Mouse (Mus musculus): Measurements from ENCODE around the gene Kcns1. TPM values are rescaled to one million over a fixed set of nuclear protein-coding genes. Genes with fewer than 3 reads are reported as not detected.

Gene Kcns1
- total and polyA plus RNA-seq, 3 experiments, result 0.11 to 0.34 TPM; not detected in 1

DNA sequence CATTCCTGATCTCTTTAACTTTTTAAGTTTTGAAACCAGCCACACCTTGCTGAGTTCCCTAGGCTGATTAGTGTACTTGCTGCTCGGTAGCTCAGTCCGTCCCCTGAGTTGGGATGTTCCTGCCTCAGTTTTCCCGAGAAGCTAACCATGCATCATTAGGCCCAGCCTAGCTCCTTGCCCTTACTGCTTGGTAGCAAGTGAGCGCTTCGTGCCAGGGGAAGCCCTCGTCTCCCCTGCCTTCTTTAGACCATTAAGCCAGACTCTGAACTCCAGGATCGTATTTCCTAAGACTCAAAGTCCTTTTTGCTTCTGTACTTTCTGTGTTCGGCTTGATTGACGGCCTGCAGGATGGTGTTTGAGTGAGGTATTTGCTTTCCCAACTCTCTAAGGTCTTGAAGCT, 12.4 kb upstream of the Kcns1 start:
- H3K4me2 ChIP-seq (ENCODE audit: insufficient read depth, low read depth, poor library complexity, severe bottlenecking), result no peak overlapping the region
- H3K27ac ChIP-seq (ENCODE audit: insufficient read depth, low read depth), result no peak overlapping the region
- DNase-seq (ENCODE audit: extremely low read depth), result no peak
- no peaks in the 10 kb centered on the region for H3K27me3 ChIP-seq (replicated peaks)
- H3K9ac ChIP-seq (ENCODE audit: insufficient read depth, low read depth), result no peak overlapping the region
- H3K9me3 ChIP-seq (replicated peaks; ENCODE audit: low read length), result no peaks in the 10 kb centered on the region
- dilution Hi-C loops (cut with MboI; ENCODE audit: extremely low pct_ligation_motif_present, extremely low pct_unique_long_range_greater_than_20kb, low sequenced_read_pairs) (no loop called here), in situ Hi-C loops (cut with MboI; ENCODE audit: low pct_ligation_motif_present, low pct_unique_long_range_greater_than_20kb, low sequenced_read_pairs) (no loop called here)
- no peaks in the 10 kb centered on the region for H3K79me2 ChIP-seq (replicated peaks; ENCODE audit: control insufficient read depth, extremely low read depth, insufficient read depth, poor library complexity, severe bottlenecking)
- H3K4me1 ChIP-seq (ENCODE audit: control insufficient read depth in 1 of 2, insufficient read depth in 2 of 2), result peaks cover 6 to 26% of the 10 kb centered on the region in 2 experiments
- H3K36me3 ChIP-seq (replicated peaks in 1 of 2; ENCODE audit: control insufficient read depth in 1 of 2, insufficient read depth in 1 of 2, low read length in 1 of 2), result peaks cover 0 to 2% of the 10 kb centered on the region in 2 experiments
- H3K4me3 ChIP-seq (replicated peaks in 1 of 3; ENCODE audit: low read depth in 2 of 3, low read length in 2 of 3, poor library complexity in 1 of 3), result no peak overlapping the region
- TF ChIP-seq CHD1 (IDR thresholded peaks at IDR 0.05; ENCODE audit: low read depth, low read length) (no peak), IRF4 (IDR thresholded peaks at IDR 0.05; ENCODE audit: low read depth, low read length) (no peak), RCOR1 (conservative IDR thresholded peaks at IDR 0.05; ENCODE audit: low read depth, low read length) (no peak), JUND (conservative IDR thresholded peaks at IDR 0.05; ENCODE audit: low read depth, low read length) (no peak), ELF1 (IDR thresholded peaks at IDR 0.05; ENCODE audit: low read depth, low read length) (no peak), CTCF (conservative IDR thresholded peaks at IDR 0.05 in 1 of 2, IDR thresholded peaks at IDR 0.05 in 1 of 2; ENCODE audit: low read depth in 2 of 2, low read length in 2 of 2) (no peak), HCFC1 (IDR thresholded peaks at IDR 0.05; ENCODE audit: low read depth, low read length) (no peak), MAZ (IDR thresholded peaks at IDR 0.05; ENCODE audit: low read depth, low read length) (no peak), ZC3H11A (IDR thresholded peaks at IDR 0.05; ENCODE audit: low read depth, low read length) (no peak)

- Histone ChIP-seq H3K27ac (ENCODE audit: insufficient read depth, low read depth) (no peak within 1 kb of the TSS), H3K4me2 (ENCODE audit: insufficient read depth, low read depth, poor library complexity, severe bottlenecking) (no peak within 1 kb of the TSS), H3K36me3 (replicated peaks in 1 of 2; ENCODE audit: control insufficient read depth in 1 of 2, insufficient read depth in 1 of 2, low read length in 1 of 2) (peaks cover 0 to 2% of the 10 kb centered on the region in 2 experiments), H3K27me3 (replicated peaks) (no peaks in the 10 kb centered on the region), H3K9me3 (replicated peaks; ENCODE audit: low read length) (no peaks in the 10 kb centered on the region), H3K79me2 (replicated peaks; ENCODE audit: control insufficient read depth, extremely low read depth, insufficient read depth, poor library complexity, severe bottlenecking) (no peaks in the 10 kb centered on the region), H3K9ac (ENCODE audit: insufficient read depth, low read depth) (no peak within 1 kb of the TSS), H3K4me3 (replicated peaks in 1 of 3; ENCODE audit: low read depth in 2 of 3, low read length in 2 of 3, poor library complexity in 1 of 3) (no peak within 1 kb of the TSS), H3K4me1 (ENCODE audit: control insufficient read depth in 1 of 2, insufficient read depth in 2 of 2) (peaks cover 6 to 26% of the 10 kb centered on the region in 2 experiments)
- in situ Hi-C loops (cut with MboI; ENCODE audit: low pct_ligation_motif_present, low pct_unique_long_range_greater_than_20kb, low sequenced_read_pairs), result no loop called here
- dilution Hi-C loops (cut with MboI; ENCODE audit: extremely low pct_ligation_motif_present, extremely low pct_unique_long_range_greater_than_20kb, low sequenced_read_pairs), result no loop called here
- no peak for DNase-seq (ENCODE audit: extremely low read depth)
- TF ChIP-seq BHLHE40 (IDR thresholded peaks at IDR 0.05; ENCODE audit: low read depth, low read length) (peak; percentile 47), IRF4 (IDR thresholded peaks at IDR 0.05; ENCODE audit: low read depth, low read length) (peak; percentile 21; the same call in 1 of the 2 replicates), MAZ (IDR thresholded peaks at IDR 0.05; ENCODE audit: low read depth, low read length) (no peak)
These were observed 11.9 kb upstream of the Kcns1 start, which contains the start of gene Wfdc5 for GRCm38 (mm10) chr2:164182692-164183255. Wfdc5 (minus strand) TSS chr2:164182742.

DNA sequence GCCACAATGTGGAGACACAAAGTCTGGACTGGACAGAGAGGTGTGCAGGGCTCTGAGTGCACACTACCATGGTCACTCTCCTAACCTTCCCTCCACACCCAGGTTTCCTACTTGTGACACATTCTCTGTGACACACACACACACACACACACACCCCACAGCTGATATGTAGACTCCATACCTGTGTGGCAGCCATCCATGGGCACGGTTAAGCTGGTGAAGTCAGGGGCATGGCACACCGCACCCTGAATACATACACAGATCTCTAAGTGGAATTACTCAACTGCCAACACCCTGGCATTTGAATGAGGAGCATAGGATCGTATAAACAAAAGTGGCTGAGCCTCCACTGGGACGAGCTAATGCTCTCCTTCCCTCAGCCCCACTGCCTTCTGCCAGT, 9.9 kb upstream of the Kcns1 start:
- no peak for DNase-seq (ENCODE audit: extremely low read depth)
- Histone ChIP-seq H3K4me1 (ENCODE audit: control insufficient read depth in 1 of 2, insufficient read depth in 2 of 2) (peaks cover 6 to 23% of the 10 kb centered on the region in 2 experiments), H3K27me3 (replicated peaks) (no peaks in the 10 kb centered on the region), H3K4me3 (replicated peaks in 1 of 3; ENCODE audit: low read depth in 2 of 3, low read length in 2 of 3, poor library complexity in 1 of 3) (no peak overlapping the region), H3K79me2 (replicated peaks; ENCODE audit: control insufficient read depth, extremely low read depth, insufficient read depth, poor library complexity, severe bottlenecking) (no peaks in the 10 kb centered on the region), H3K9ac (ENCODE audit: insufficient read depth, low read depth) (no peak overlapping the region), H3K27ac (ENCODE audit: insufficient read depth, low read depth) (no peak overlapping the region), H3K9me3 (replicated peaks; ENCODE audit: low read length) (no peaks in the 10 kb centered on the region), H3K4me2 (ENCODE audit: insufficient read depth, low read depth, poor library complexity, severe bottlenecking) (no peak overlapping the region), H3K36me3 (replicated peaks in 1 of 2; ENCODE audit: control insufficient read depth in 1 of 2, insufficient read depth in 1 of 2, low read length in 1 of 2) (peaks cover 0 to 2% of the 10 kb centered on the region in 2 experiments)
- dilution Hi-C loops (cut with MboI; ENCODE audit: extremely low pct_ligation_motif_present, extremely low pct_unique_long_range_greater_than_20kb, low sequenced_read_pairs), result no loop called here
- in situ Hi-C loops (cut with MboI; ENCODE audit: low pct_ligation_motif_present, low pct_unique_long_range_greater_than_20kb, low sequenced_read_pairs), result no loop called here
- TF ChIP-seq SMC3 (IDR thresholded peaks at IDR 0.05; ENCODE audit: low read depth, low read length), result no peak
- no peak for TF ChIP-seq NELFE (IDR thresholded peaks at IDR 0.05; ENCODE audit: low read depth, low read length)
- TF ChIP-seq E2F4 (IDR thresholded peaks at IDR 0.05; ENCODE audit: insufficient replicate concordance, low read depth, low read length), result no peak
- no peak for TF ChIP-seq CHD2 (IDR thresholded peaks at IDR 0.05; ENCODE audit: low read length)
- no peak for TF ChIP-seq MYC (IDR thresholded peaks at IDR 0.05; ENCODE audit: low read depth, low read length)
- no peak for TF ChIP-seq ZKSCAN1 (IDR thresholded peaks at IDR 0.05; ENCODE audit: borderline replicate concordance, low read depth, low read length)
- no peak for TF ChIP-seq ZNF384 (IDR thresholded peaks at IDR 0.05; ENCODE audit: low read depth, low read length)
- TF ChIP-seq BHLHE40 (IDR thresholded peaks at IDR 0.05; ENCODE audit: low read depth, low read length), result no peak
- TF ChIP-seq MEF2A (IDR thresholded peaks at IDR 0.05; ENCODE audit: borderline replicate concordance, low read depth, low read length), result no peak
- no peak for TF ChIP-seq HCFC1 (IDR thresholded peaks at IDR 0.05; ENCODE audit: low read depth, low read length)
- TF ChIP-seq ZMIZ1 (IDR thresholded peaks at IDR 0.05; ENCODE audit: low read depth, low read length), result no peak
- no peak for TF ChIP-seq SIN3A (IDR thresholded peaks at IDR 0.05; ENCODE audit: low read length)
